ENCODE assay signal across 14 mouse cellular contexts in the genomic region with DNA sequence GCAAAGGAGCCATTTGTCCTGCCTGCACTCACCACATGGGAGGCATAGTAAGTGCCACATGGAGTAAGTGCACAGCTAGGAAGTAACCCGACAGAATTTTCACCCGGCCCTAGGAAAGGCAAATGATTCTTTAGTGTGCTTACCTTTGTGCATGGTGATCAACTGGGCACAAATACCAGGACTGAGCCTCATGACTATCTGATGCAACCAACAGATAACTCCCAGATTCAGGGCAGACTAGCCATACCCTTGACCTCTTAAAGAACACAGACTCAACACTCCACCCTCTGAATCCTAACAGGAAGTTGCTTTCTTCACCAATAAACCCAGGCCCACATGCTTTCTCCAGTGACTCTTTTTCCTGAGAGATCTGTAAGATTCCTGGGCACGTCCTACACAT. TPM values are rescaled to one million over a fixed set of nuclear protein-coding genes. Genes with fewer than 3 reads are reported as not detected.
DNase-seq lines count a peak whose midpoint lies in the region; ATAC-seq and TF ChIP-seq lines count a peak whose summit lies in the region.
"Had no signal": no experiment of that assay in that cellular context is flagged by ENCODE, and none has a peak within 500 bp of the region (broad histone marks: within the 10 kb centered on the region; RNA-seq: fewer than 3 reads in every experiment).

No protein-coding gene starts in this region.

- TF ChIP-seq POLR2A in spleen, adult 2 months (IDR thresholded peaks at IDR 0.05; ENCODE audit: low read depth, low read length) = no peak

- H3K27ac ChIP-seq in forebrain, embryonic 10.5 days = 0 out of 2 replicates have a peak overlapping the region, but pooled peaks have one; percentile 51
- no peak overlapping the region for H3K27ac ChIP-seq in forebrain, postnatal 0 days (ENCODE audit: low read depth, low read length)
- 0 out of 2 replicates have a peak overlapping the region, but pooled peaks have one; percentile 10 for H3K27ac ChIP-seq in spleen, adult 2 months (ENCODE audit: insufficient read depth, low read length)
- peak overlapping the region; percentile 40; the same call in 1 of the 2 replicates for H3K27ac ChIP-seq in midbrain, embryonic 12.5 days (replicated peaks)

- peaks cover 1% of the 10 kb centered on the region; the same call in 1 of the 2 replicates for H3K36me3 ChIP-seq in forebrain, embryonic 10.5 days (replicated peaks)
- H3K36me3 ChIP-seq in forebrain, postnatal 0 days (ENCODE audit: insufficient read depth) = 0 out of 2 replicates have a peak, but pooled peaks cover under 1% of the 10 kb centered on the region
- peaks cover 4% of the 10 kb centered on the region; the same call in 1 of the 2 replicates for H3K36me3 ChIP-seq in spleen, adult 2 months (ENCODE audit: control insufficient read depth, insufficient read depth, low read length)
- H3K36me3 ChIP-seq in midbrain, embryonic 12.5 days = peaks cover 9% of the 10 kb centered on the region

- no peaks in the 10 kb centered on the region for H3K27me3 ChIP-seq in forebrain, embryonic 10.5 days (ENCODE audit: poor library complexity, severe bottlenecking)
- no peaks in the 10 kb centered on the region for H3K27me3 ChIP-seq in forebrain, postnatal 0 days (ENCODE audit: insufficient read depth, low read length)
- H3K27me3 ChIP-seq in spleen, adult 2 months (ENCODE audit: control insufficient read depth, insufficient read depth, low read length) = no peaks in the 10 kb centered on the region
- H3K27me3 ChIP-seq in midbrain, embryonic 12.5 days = no peaks in the 10 kb centered on the region
- H3K27me3 ChIP-seq: Patski had no signal

- ATAC-seq in forebrain, postnatal 0 days = no peak
- ATAC-seq in midbrain, embryonic 12.5 days (ENCODE audit: low FRiP score, low read depth) = no peak

- 71% methylated on average over 3 of the region's 3 CpGs for WGBS in forebrain, embryonic 10.5 days
- 61% methylated on average over 3 of the region's 3 CpGs for WGBS in forebrain, postnatal 0 days
- 68% methylated on average over 3 of the region's 3 CpGs for WGBS in spleen, adult 2 months
- WGBS in midbrain, embryonic 12.5 days = 67% methylated on average over 3 of the region's 3 CpGs

- H3K4me1 ChIP-seq in forebrain, embryonic 10.5 days = peaks cover 25% of the 10 kb centered on the region
- H3K4me1 ChIP-seq in forebrain, postnatal 0 days (ENCODE audit: insufficient read depth) = peaks cover 14% of the 10 kb centered on the region
- peaks cover 2% of the 10 kb centered on the region; the same call in 1 of the 2 replicates for H3K4me1 ChIP-seq in spleen, adult 2 months (ENCODE audit: control insufficient read depth, insufficient read depth, insufficient read length)
- H3K4me1 ChIP-seq in midbrain, embryonic 12.5 days = peaks cover 25% of the 10 kb centered on the region

- H3K4me3 ChIP-seq in forebrain, embryonic 10.5 days = no peak overlapping the region
- no peak overlapping the region for H3K4me3 ChIP-seq in forebrain, postnatal 0 days (ENCODE audit: low read depth, low read length)
- H3K4me3 ChIP-seq in spleen, adult 2 months (ENCODE audit: extremely low read depth, insufficient read depth, insufficient read length) = no peak overlapping the region
- no peak overlapping the region for H3K4me3 ChIP-seq in midbrain, embryonic 12.5 days

- DNase-seq in forebrain, embryonic 10.5 days (ENCODE audit: extremely low spot score, low spot score) = no peak
- DNase-seq in forebrain, postnatal 0 days = no peak
- DNase-seq in spleen, adult 2 months (ENCODE audit: low read depth in 1 of 2, low spot score in 2 of 2) = no peak
- DNase-seq in spleen, postnatal 36 days (ENCODE audit: low spot score in 2 of 2) = no peak
- DNase-seq in cerebellum, postnatal 10 days = no peak
- DNase-seq in T-cell, adult 2 months (ENCODE audit: low spot score) = no peak
- no peak for DNase-seq in heart, adult 8-10 months (ENCODE audit: low spot score)
- DNase-seq: spleen, adult 18-20 months had no signal

- TF ChIP-seq CTCF in forebrain, postnatal 0 days (IDR thresholded peaks at IDR 0.05; ENCODE audit: low read depth) = no peak
- no peak for TF ChIP-seq CTCF in spleen, adult 2 months (IDR thresholded peaks at IDR 0.05; ENCODE audit: extremely low read depth, insufficient read depth, insufficient read length, insufficient replicate concordance)

- H3K9ac ChIP-seq in forebrain, postnatal 0 days = no peak overlapping the region
- no peak overlapping the region for H3K9ac ChIP-seq in midbrain, embryonic 12.5 days (replicated peaks)

- H3K4me2 ChIP-seq in forebrain, postnatal 0 days (ENCODE audit: low read depth) = no peak overlapping the region
- H3K4me2 ChIP-seq in midbrain, embryonic 12.5 days (replicated peaks) = no peak overlapping the region

- H3K9me3 ChIP-seq in forebrain, embryonic 10.5 days = no peaks in the 10 kb centered on the region
- no peaks in the 10 kb centered on the region for H3K9me3 ChIP-seq in forebrain, postnatal 0 days (ENCODE audit: low read length)
- H3K9me3 ChIP-seq in midbrain, embryonic 12.5 days = 0 out of 2 replicates have a peak, but pooled peaks cover 2% of the 10 kb centered on the region

RNA-seq across cellular contexts. Expression of gene Gja10, which starts 31.1 kb away (rescaled TPM):
- polyA plus RNA-seq in forebrain, embryonic 10.5 days (2016; fragmentation: Nextera tagmentation; extraction: Ambion mirVana) = not detected in 2 replicates
- 0.14 TPM in 1 of 2 replicates, not detected in the other for total RNA-seq in forebrain, postnatal 0 days (2014; rRNA removed)
- polyA plus RNA-seq in forebrain, postnatal 0 days (2015; fragmentation: Nextera tagmentation; extraction: Ambion mirVana) = not detected in 2 replicates
- polyA plus RNA-seq in spleen, adult 2 months (2012; rRNA removed) = 0.05 and 0.06 TPM in 2 replicates
- polyA plus RNA-seq in midbrain, embryonic 12.5 days (2016; fragmentation: Nextera tagmentation; extraction: Ambion mirVana) = 0.10 TPM in 1 of 2 replicates, not detected in the other
- total RNA-seq in heart, adult 8-10 months (2022) = not detected
- total RNA-seq: gastrocnemius, postnatal 4 days; heart, postnatal 25 days; left cerebral cortex, postnatal 14 days had no signal
- polyA plus RNA-seq: C2C12, Patski had no signal

RNA-seq across cellular contexts. Expression of gene Casp8ap2, which starts 43.8 kb away (rescaled TPM):
- polyA plus RNA-seq in forebrain, embryonic 10.5 days (2016; fragmentation: Nextera tagmentation; extraction: Ambion mirVana) = 82.0 and 82.3 TPM in 2 replicates
- 22.9 and 25.1 TPM in 2 replicates for total RNA-seq in forebrain, postnatal 0 days (2014; rRNA removed)
- 25.4 and 30.4 TPM in 2 replicates for polyA plus RNA-seq in forebrain, postnatal 0 days (2015; fragmentation: Nextera tagmentation; extraction: Ambion mirVana)
- 1.7 and 2.2 TPM in 2 replicates for polyA plus RNA-seq in spleen, adult 2 months (2012; rRNA removed)
- polyA plus RNA-seq in midbrain, embryonic 12.5 days (2016; fragmentation: Nextera tagmentation; extraction: Ambion mirVana) = 61.3 and 62.1 TPM in 2 replicates
- 1 to 10 TPM; 5.1 to 7.8 (median 6.9) TPM for total RNA-seq in heart, adult 8-10 months (2022)
